Mouse (Mus musculus) liver, embryonic 14.5 days (tissue): ENCODE measurements at regions not wholly inside any gene's neighbourhood (a gene's known extent, or its start where the extent isn't known, plus 50 kb on each side); places are given as distances from the start of the nearest gene placed in this dataset.

ENCODE experiments used
- ATAC-seq: fragments of 200-750 bp; cut with Nextera tagmentation; 2 replicates; pipeline ENCODE4 v1.8.0; 2017; ENCODE audit warnings: moderate number of reproducible peaks, mild to moderate bottlenecking, moderate library complexity; ENCODE audit not compliant: insufficient read depth
- DNase-seq, 3 experiments: peaks; one replicate each; pipeline ENCODE4 v3.0.0-alpha.2; 2012 to 2013; ENCODE audit warnings: low read depth in 3 of 3, low spot score in 3 of 3
- H3K27ac ChIP-seq: fragments of 300-500 bp; sonication (generic); 2 replicates; pipeline ENCODE4 v1.5.1; 2014; ENCODE audit warnings: moderate library complexity, mild to moderate bottlenecking, control low read depth, inconsistent platforms
- H3K27me3 ChIP-seq: fragments of 300-500 bp; sonication (generic); 2 replicates; pipeline ENCODE4 v1.6.1; 2014; ENCODE audit warnings: mild to moderate bottlenecking, low read length, moderate library complexity; ENCODE audit not compliant: control insufficient read depth, insufficient read depth
- H3K36me3 ChIP-seq: fragments of 300-500 bp; sonication (generic); replicated peaks from 2 replicates; pipeline ENCODE4 v1.6.1; 2014; ENCODE audit warnings: low read depth; ENCODE audit not compliant: control insufficient read depth, insufficient read depth
- H3K4me1 ChIP-seq, 2 experiments: fragments of 200-500 bp in 1 of 2; fragments of 300-500 bp in 1 of 2; sonication (generic) in 1 of 2; replicated peaks; 2 replicates each; pipeline ENCODE4 v1.6.1; 2012 to 2014; ENCODE audit warnings: antibody characterized with exemption in 1 of 2, inconsistent platforms in 1 of 2, low read length in 1 of 2; ENCODE audit not compliant: control insufficient read depth in 2 of 2, insufficient read depth in 2 of 2
- H3K4me2 ChIP-seq: fragments of 300-500 bp; sonication (generic); 2 replicates; pipeline ENCODE4 v1.6.1; 2014; ENCODE audit warnings: low read depth, mild to moderate bottlenecking, control low read depth, moderate library complexity
- H3K4me3 ChIP-seq, 2 experiments: fragments of 200-500 bp in 1 of 2; fragments of 300-500 bp in 1 of 2; sonication (generic) in 1 of 2; 2 replicates each; pipeline ENCODE4 v1.5.1; 2012 to 2014; ENCODE audit warnings: low read depth in 2 of 2, low read length in 2 of 2, mild to moderate bottlenecking in 2 of 2, control low read depth in 1 of 2, inconsistent platforms in 1 of 2, moderate library complexity in 1 of 2; ENCODE audit not compliant: insufficient read depth in 1 of 2
- H3K9ac ChIP-seq: fragments of 300-500 bp; sonication (generic); replicated peaks from 2 replicates; pipeline ENCODE4 v1.6.1; 2014; ENCODE audit warnings: mild to moderate bottlenecking, control low read depth, moderate library complexity
- H3K9me3 ChIP-seq: fragments of 300-500 bp; sonication (generic); 2 replicates; pipeline ENCODE4 v1.6.1; 2016; ENCODE audit warnings: low read length, mixed read lengths; ENCODE audit not compliant: control insufficient read depth
- CTCF ChIP-seq: IDR thresholded peaks from 2 replicates; pipeline ENCODE4 v1.5.1; 2016; ENCODE audit warnings: antibody characterized with exemption, low read depth, control low read depth
- EP300 ChIP-seq: IDR thresholded peaks from 2 replicates; pipeline ENCODE4 v1.6.1; 2016; ENCODE audit warnings: antibody characterized with exemption, low read depth
- WGBS: fragments of 180-500 bp; shearing (Covaris S2); extraction: QIAGEN DNeasy Blood & Tissue Kit; methylation state at CpG from one replicate; pipeline ENCODE4 v1.1.7; 2014; ENCODE audit not compliant: insufficient replicate concordance; 5-methylcytosine and 5-hydroxymethylcytosine counted together

- WGBS, result 62% methylated on average over 2 of the region's 2 CpGs
Observed at GRCm38 (mm10) chr16:50131406-50131805, 300.8 kb downstream of the Bbx start.

More at GRCm38 (mm10) chr16:50131406-50131805, 300.8 kb downstream of the Bbx start:
- Histone ChIP-seq H3K27ac (no peak overlapping the region), H3K36me3 (no peaks in the 10 kb centered on the region), H3K4me3 (no peak overlapping the region), H3K9me3 (no peaks in the 10 kb centered on the region), H3K27me3 (no peaks in the 10 kb centered on the region), H3K4me1 (no peaks in the 10 kb centered on the region), H3K4me2 (no peak overlapping the region), H3K9ac (no peak overlapping the region)
- ATAC-seq (no peak), DNase-seq (no peak)
- TF ChIP-seq CTCF, result no peak
- no peak for TF ChIP-seq EP300
